Mouse (Mus musculus): ENCODE measurements around the gene Gcc2. TPM values are rescaled to one million over a fixed set of nuclear protein-coding genes. Genes with fewer than 3 reads are reported as not detected.

Gene Gcc2
- polyA plus RNA-seq (2012; rRNA removed): 11.2 and 20.8 TPM in 2 replicates

- WGBS: under 1% methylated on average over 58 of the region's 58 CpGs
- H3K4me3 ChIP-seq (replicated peaks; ENCODE audit: extremely low read depth, low read depth, low read length): peak within 1 kb of the TSS; percentile 84
- DNase-seq: peak; percentile 91
- peaks cover 12% of the 10 kb centered on the region for H3K4me1 ChIP-seq (ENCODE audit: control insufficient read depth, insufficient read depth, low read length)
- TF ChIP-seq CTCF (IDR thresholded peaks at IDR 0.05; ENCODE audit: insufficient read depth, low read length): no peak
- TF ChIP-seq POLR2A (IDR thresholded peaks at IDR 0.05; ENCODE audit: borderline replicate concordance, extremely low read depth, low read depth, low read length): peak; percentile 96
Measured at GRCm38 (mm10) chr10:58255213-58255892, at the start of gene Gcc2. Gene Gcc2, plus strand, starts transcription at chr10:58255497.

- WGBS: 39% methylated on average over 1 of the region's 1 CpGs
- H3K4me1 ChIP-seq (ENCODE audit: control insufficient read depth, insufficient read depth, low read length): no peaks in the 10 kb centered on the region
- no peak for DNase-seq
- TF ChIP-seq POLR2A (IDR thresholded peaks at IDR 0.05; ENCODE audit: borderline replicate concordance, extremely low read depth, low read depth, low read length) (no peak), CTCF (IDR thresholded peaks at IDR 0.05; ENCODE audit: insufficient read depth, low read length) (no peak)
- H3K4me3 ChIP-seq (replicated peaks; ENCODE audit: extremely low read depth, low read depth, low read length): no peak overlapping the region
Measured at GRCm38 (mm10) chr10:58205986-58206385, 49.3 kb upstream of the Gcc2 start.

GRCm38 (mm10) chr10:58206639-58207404 is 48.5 kb upstream of the Gcc2 start:
- no peak for TF ChIP-seq CTCF (IDR thresholded peaks at IDR 0.05; ENCODE audit: insufficient read depth, low read length)
- TF ChIP-seq POLR2A (IDR thresholded peaks at IDR 0.05; ENCODE audit: borderline replicate concordance, extremely low read depth, low read depth, low read length): no peak
- WGBS: 84% methylated on average over 4 of the region's 4 CpGs
- Histone ChIP-seq H3K4me3 (replicated peaks; ENCODE audit: extremely low read depth, low read depth, low read length) (no peak overlapping the region), H3K4me1 (ENCODE audit: control insufficient read depth, insufficient read depth, low read length) (no peaks in the 10 kb centered on the region)
- no peak for DNase-seq

DNA sequence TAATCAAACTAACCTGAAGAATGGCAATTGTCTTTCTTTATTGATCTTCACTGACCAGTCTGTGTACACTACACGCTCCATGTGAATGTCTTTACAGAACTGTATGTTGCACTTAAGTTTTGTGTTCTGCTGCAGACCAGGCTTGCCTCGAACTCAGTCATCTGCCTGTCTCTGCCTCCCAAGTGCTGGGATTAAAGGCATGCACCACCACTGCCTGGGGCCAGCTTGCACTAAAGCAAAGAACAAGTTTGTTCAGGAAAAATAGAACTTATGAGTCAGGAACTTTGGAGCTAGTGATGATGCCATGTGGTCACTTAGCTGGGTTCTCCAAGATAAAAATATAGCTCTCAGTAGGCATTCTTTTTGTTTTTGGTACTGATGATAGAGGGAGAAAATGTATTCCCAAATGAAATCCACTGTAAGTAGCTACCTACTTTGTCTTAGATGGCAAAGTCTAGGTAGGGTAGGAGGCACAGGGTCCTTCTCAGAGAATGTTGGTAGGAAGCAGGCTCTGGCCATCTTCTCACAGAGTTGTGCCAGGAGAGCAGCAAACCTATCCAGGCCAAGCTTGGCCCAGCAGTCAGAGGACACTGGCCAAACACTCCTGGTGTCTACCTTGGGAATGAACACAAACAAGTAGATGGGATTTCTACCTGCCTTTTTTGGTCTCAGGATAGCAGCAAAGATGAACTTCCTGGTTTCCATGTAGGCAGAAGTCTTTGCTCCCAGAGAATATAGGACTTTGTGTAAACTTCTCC is 45.4 kb upstream of the Gcc2 start:
- H3K4me1 ChIP-seq (ENCODE audit: control insufficient read depth, insufficient read depth, low read length): no peaks in the 10 kb centered on the region
- no peak for TF ChIP-seq CTCF (IDR thresholded peaks at IDR 0.05; ENCODE audit: insufficient read depth, low read length)
- TF ChIP-seq POLR2A (IDR thresholded peaks at IDR 0.05; ENCODE audit: borderline replicate concordance, extremely low read depth, low read depth, low read length): no peak
- 57% methylated on average over 2 of the region's 2 CpGs for WGBS
- DNase-seq: no peak
- no peak overlapping the region for H3K4me3 ChIP-seq (replicated peaks; ENCODE audit: extremely low read depth, low read depth, low read length)

- no peak for DNase-seq
- Histone ChIP-seq H3K4me1 (ENCODE audit: control insufficient read depth, insufficient read depth, low read length) (no peaks in the 10 kb centered on the region), H3K4me3 (replicated peaks; ENCODE audit: extremely low read depth, low read depth, low read length) (no peak overlapping the region)
- no peak for TF ChIP-seq CTCF (IDR thresholded peaks at IDR 0.05; ENCODE audit: insufficient read depth, low read length)
- no peak for TF ChIP-seq POLR2A (IDR thresholded peaks at IDR 0.05; ENCODE audit: borderline replicate concordance, extremely low read depth, low read depth, low read length)
- WGBS: 48% methylated on average over 1 of the region's 1 CpGs
Measured at GRCm38 (mm10) chr10:58210514-58210913, 44.8 kb upstream of the Gcc2 start.

GRCm38 (mm10) chr10:58211213-58211612 is 44.1 kb upstream of the Gcc2 start:
- H3K4me3 ChIP-seq (replicated peaks; ENCODE audit: extremely low read depth, low read depth, low read length): no peak overlapping the region
- WGBS: 87% methylated on average over 2 of the region's 2 CpGs
- no peak for DNase-seq
- H3K4me1 ChIP-seq (ENCODE audit: control insufficient read depth, insufficient read depth, low read length): no peaks in the 10 kb centered on the region
- TF ChIP-seq POLR2A (IDR thresholded peaks at IDR 0.05; ENCODE audit: borderline replicate concordance, extremely low read depth, low read depth, low read length) (no peak), CTCF (IDR thresholded peaks at IDR 0.05; ENCODE audit: insufficient read depth, low read length) (no peak)

GRCm38 (mm10) chr10:58212230-58212629 is 43.1 kb upstream of the Gcc2 start:
- WGBS: 78% methylated on average over 7 of the region's 7 CpGs
- Histone ChIP-seq H3K4me3 (replicated peaks; ENCODE audit: extremely low read depth, low read depth, low read length) (no peak overlapping the region), H3K4me1 (ENCODE audit: control insufficient read depth, insufficient read depth, low read length) (no peaks in the 10 kb centered on the region)
- DNase-seq: no peak
- TF ChIP-seq CTCF (IDR thresholded peaks at IDR 0.05; ENCODE audit: insufficient read depth, low read length) (no peak), POLR2A (IDR thresholded peaks at IDR 0.05; ENCODE audit: borderline replicate concordance, extremely low read depth, low read depth, low read length) (no peak)

DNA sequence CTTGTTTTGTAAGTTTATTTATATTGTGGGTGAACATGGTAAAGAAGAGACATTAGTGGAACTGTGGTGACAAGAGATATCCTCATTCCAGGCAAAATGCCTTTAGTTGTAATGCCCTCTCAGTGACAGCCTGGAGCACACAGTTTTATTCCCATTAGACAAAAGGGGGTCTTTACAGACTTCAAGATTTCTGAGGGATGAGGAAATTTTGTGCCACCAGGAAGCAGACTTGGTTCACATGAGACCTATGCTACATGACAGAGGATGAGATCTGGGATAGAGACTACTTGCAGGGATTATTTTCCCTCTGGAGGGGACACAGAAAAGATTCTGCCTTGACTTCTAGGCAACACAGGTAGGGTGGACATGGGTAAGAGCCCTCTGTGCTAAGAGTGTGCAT is 40.8 kb upstream of the Gcc2 start:
- TF ChIP-seq CTCF (IDR thresholded peaks at IDR 0.05; ENCODE audit: insufficient read depth, low read length): no peak
- DNase-seq: no peak
- Histone ChIP-seq H3K4me3 (replicated peaks; ENCODE audit: extremely low read depth, low read depth, low read length) (no peak overlapping the region), H3K4me1 (ENCODE audit: control insufficient read depth, insufficient read depth, low read length) (no peaks in the 10 kb centered on the region)

- WGBS: 75% methylated on average over 5 of the region's 5 CpGs
- DNase-seq: no peak
- Histone ChIP-seq H3K4me3 (replicated peaks; ENCODE audit: extremely low read depth, low read depth, low read length) (no peak overlapping the region), H3K4me1 (ENCODE audit: control insufficient read depth, insufficient read depth, low read length) (no peaks in the 10 kb centered on the region)
- TF ChIP-seq CTCF (IDR thresholded peaks at IDR 0.05; ENCODE audit: insufficient read depth, low read length) (no peak), POLR2A (IDR thresholded peaks at IDR 0.05; ENCODE audit: borderline replicate concordance, extremely low read depth, low read depth, low read length) (no peak)
Measured at GRCm38 (mm10) chr10:58214934-58215333, 40.4 kb upstream of the Gcc2 start.

Data from lung, adult 2 months (tissue).